Mouse (Mus musculus) ovary, adult 18-20 months (tissue): Measurements from ENCODE around the gene Cpsf2.
"Not testable (repeated sequence)": the region's sequence is repeated elsewhere in the genome, so short reads cannot be mapped to it uniquely, and the experiment has no call there.

Source experiments
- DNase-seq: peaks from one replicate; pipeline ENCODE4 v3.0.0; 2022; ENCODE audit warnings: low spot score, mixed read lengths

Cpsf2 gene

DNA sequence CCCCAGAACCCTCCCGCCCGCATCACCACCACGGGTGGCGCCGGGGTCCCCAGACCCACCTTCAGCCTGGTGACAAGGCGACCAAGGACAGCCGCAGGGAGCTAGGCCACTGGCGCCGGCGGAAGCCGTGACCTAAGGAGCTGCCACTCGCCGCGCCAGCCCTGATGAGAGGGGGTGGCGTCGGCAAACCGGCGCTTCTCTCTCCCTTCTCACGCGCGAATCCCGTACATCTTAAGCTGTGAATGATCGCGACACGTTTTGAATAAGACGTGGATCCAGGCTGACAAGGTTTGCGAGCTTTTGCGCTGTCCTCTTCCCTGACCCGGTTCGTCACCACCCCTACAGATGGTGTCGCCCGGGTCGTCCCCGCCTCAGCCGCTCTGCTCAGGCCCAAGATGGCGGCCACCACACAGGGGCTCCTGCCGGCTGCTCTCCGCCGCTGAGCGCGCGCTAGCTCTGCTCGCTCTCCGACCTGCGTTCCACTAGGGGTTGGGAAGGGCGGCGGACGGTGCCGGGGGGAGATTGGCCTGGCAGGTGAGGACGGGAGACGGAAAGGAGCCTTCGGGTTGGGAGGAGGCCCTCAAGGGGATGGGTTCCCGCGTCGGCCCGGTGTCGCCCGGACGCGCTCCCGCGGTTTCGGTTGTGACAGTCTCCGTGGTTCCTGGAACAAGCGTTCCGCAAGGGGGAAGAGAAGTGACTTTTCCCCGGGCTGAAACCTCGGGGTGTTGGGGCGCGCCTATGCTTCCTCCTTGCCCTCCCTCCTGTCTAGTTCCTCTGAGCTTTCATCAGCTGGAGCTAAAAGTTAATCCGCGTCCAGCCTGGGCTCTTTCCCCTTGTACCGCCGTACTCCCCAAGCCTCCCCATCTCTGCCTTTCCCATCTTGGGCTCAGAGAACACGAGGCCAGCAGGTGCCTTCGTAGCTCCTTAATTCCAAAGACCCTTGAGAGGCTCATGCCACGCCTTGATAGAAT is at the start of gene Cpsf2:
Gene Cpsf2, plus strand, starts transcription at position 388 of the 971 bp plus-strand sequence.
- peak; percentile 57 for DNase-seq

DNA sequence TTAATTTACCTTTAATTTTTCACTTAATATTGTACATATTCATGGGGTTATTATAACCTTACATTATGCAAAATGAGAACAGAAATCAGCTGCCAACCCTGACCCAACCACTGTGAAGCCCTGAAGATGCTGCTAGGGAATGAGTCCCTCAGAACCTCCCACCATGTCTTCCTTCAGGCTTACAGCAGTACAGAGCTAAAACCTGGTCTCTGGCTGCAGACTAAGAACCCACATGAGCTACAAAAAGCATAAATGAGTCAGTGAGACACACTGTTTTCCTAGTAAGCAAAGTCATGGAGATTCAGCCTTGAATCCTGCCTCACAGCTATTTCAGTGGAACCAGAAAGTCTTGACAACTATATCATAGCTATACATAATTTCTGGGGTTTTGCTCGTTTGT is 47.4 kb upstream of the Cpsf2 start:
- DNase-seq: no peak

DNA sequence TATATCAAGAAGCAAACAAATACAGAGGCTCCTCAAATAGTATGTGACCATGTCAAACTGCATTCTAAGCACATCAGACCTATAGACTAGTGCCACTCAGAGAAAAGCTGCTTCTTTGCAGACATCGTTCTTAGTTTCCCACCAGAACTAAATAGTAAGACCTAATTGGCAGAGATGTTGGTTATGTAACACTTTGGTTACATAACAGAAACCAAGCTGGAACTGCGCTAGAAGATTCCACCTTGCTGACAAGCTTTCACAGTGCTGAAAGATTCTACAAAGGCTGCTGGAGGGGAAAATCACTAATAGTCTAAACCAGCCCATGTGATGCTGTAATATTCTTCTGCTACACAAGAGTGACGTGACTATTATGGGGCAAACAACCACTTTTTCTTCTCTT is 40.6 kb upstream of the Cpsf2 start:
- DNase-seq: no peak

DNA sequence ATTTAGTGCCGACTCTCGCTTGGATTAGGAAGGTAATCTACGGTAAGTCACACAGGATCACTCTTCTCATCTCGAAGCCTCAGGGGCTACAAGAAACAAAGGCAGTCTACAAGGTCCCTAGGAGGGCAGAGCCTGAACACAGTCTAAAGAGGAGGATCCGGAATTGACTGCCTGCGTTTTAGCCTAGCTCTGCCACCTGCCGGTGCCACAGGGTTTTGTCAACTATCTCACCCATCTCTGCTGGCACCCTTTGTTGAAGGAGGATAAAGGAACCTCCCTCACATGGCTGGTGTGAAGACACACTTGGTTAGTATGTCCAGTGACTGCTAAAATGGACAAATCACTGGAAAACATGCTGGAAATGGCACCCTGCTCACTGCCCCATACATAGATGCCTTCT is 38.2 kb upstream of the Cpsf2 start:
- no peak for DNase-seq

DNA sequence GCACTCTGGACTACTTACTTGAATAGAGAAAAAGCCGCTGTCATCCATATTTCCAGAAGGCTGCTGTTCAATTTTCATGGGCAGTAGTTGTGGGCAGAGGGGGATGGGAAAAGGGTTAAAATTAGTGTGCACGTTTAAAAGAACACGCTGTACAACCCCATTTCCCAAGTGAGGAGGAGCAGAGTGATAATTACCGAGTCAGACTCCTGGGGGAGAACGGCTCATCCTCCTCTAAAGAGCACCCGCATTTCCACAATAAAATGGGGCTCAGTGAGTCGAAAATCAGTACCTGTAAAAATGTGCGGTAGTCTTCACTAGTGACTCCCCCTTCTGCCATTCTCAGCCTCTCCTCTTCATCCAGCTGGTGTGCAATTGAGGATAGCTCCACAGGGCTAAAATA is 27.8 kb upstream of the Cpsf2 start:
- DNase-seq: no peak

DNA sequence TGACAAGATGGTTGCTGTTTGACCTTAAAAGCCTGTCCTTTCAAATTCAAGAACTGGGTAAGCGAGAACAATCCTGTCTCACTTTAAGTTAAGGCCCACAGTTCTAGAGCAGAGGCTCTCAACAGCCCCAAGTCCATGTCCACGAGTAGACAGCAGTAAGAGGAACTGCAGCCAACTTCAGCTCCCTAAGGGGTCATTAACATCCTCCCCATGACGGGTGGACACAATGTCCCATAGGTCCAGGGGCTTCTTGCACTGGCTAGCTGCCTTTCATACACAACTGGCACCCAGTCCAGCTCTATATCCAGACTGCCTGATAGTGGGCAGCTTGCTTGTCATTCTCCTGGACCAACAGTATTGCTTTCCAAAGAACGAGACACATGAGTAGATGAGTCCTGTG is 27.0 kb upstream of the Cpsf2 start:
- no peak for DNase-seq

DNA sequence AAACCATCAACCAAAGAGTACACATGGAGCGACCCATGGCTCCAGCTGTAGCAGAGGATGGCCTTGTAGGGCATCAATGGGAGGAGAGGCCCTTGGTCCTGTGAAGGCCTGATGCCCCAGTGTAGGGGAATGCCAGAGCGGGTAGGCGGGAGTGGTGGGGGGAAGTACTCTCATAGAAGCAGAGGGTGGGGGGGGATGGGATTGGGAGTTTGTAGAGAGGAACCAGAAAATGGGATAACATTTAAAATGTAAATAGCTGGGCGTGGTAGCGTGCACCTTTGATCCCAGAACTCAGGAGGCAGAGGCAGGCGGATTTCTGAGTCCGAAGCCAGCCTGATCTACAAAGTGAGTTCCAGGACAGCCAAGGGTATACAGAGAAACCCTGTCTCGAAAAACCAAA is 20.0 kb upstream of the Cpsf2 start:
- not testable (repeated sequence) for DNase-seq

DNA sequence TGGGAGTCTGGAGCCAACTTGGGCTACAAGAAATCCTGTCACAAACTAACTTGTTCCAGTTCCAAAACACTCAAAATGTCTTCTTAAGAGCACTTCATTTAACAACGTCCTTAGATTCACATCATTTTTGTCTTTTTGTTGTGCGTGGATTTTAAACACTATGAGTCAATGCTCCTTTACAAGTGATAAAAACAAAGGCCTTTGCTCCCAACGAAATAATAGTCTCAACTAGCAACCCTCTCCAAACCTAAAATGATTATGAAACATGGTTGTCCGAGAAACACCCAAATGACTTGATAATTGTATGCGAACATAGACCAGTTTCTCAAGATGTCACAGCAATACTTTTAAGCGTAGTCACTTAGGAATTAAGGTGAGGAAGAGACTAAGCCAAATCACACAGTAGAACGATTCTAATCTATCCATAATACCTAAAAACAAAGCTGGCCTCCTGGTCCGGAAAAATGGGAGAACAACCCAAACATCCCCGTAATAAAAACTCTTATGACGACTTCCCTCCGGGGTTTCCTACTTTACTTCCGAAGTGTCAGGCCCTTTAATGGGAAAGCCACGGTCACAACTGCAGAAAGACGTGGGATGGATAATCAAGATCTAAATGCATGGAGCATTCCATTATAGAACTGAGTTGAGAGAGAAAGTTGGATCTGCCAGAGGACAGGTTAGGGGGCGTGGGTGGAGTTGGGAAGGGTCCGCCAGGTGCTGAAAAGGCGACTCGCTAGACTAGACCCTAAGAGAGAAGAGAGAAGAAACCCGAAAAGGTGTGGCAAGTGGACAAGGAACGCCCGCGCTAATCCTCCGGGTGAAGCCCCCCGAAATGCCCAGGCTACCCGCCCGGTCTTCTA is 18.5 kb upstream of the Cpsf2 start:
- DNase-seq: no peak

DNA sequence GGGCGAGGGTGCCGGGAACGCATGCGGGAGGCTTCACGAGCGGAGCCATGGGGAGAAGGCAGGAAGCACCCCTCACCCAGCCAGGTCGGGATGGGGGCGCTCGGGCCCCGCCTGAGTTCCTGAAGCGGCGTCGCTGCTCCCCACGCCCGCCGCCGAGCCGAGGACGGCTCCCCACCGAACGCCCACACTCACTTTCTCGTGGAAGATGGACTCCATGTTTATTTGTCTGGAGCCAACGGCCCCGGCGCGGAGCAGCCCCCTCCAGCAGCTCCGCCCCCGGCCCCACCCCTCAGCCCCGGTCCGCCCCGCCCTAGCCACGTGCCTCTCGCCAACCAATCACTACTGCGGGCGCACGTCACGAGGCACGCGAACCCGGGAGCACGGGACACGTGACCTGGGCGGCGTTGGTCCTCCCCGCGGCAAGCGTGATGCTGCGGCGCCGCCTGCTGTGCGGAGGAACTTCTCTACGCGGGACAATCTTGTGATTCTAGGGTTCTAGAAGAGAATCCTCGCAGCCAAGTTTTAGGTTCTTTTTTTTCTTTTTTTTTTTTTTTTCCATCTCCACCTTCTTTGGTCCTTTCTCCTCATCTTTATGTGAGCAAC is 17.7 kb upstream of the Cpsf2 start, which contains the start of gene Atxn3:
Gene Atxn3, minus strand, starts transcription at position 305 of the 603 bp plus-strand sequence.
- DNase-seq: peak; percentile 95

DNA sequence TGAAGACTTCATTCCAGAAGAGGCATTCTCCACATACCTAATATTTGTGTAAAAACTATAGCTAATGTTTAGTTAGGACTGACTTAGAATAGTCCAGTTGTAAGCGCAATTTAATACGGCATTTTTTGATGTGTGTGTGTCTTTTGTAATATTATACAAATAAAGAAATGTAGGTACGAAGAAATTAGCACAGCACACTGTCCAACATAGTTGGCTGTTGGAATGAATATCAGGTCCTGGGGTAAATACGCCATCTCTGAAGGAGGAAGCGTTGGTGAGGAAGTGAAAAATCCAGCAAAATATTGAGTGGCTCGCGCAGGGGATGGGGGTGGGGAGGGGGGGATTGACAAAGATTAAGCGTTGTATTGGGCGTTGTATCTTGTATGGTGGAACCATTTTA is 17.2 kb upstream of the Cpsf2 start:
- DNase-seq: no peak

DNA sequence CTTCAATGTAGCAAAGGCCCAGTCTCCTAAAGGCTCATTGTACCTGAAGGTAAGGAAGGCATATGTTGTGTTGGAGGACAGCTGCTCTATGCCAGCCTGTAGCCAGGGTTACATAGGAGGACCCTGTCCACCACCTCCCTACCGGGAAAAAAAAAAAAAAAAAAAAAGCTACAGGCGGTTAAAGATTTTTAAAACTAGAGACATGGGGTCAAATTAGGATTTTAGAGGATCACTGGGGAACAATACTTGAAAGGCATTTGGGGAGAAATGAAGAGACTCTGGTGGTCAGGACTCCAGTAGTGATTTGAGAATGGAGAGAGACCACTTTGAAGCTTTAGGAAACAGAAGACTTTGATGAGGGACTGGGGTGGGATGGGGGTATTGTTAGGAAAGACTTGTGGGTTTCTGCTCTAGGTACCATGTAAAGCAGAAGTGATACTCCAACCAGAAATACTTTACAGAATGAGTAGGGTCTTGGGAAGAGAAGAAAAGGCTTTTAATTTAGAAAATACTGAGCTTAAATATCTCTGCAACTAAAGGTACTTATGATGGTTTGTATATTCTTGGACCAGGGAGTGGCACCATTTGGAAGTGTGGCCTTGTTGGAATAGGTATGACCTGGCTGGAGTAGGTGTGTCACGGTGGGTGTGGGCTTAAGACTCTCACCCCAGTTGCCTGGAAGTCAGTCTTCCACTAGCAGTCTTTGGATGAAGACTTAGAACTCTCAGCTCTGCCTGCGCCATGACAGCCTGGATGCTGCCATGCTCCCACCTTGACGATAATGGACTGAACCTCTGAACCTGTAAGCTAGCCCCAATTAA is 16.6 kb upstream of the Cpsf2 start:
- not testable (repeated sequence) for DNase-seq

DNA sequence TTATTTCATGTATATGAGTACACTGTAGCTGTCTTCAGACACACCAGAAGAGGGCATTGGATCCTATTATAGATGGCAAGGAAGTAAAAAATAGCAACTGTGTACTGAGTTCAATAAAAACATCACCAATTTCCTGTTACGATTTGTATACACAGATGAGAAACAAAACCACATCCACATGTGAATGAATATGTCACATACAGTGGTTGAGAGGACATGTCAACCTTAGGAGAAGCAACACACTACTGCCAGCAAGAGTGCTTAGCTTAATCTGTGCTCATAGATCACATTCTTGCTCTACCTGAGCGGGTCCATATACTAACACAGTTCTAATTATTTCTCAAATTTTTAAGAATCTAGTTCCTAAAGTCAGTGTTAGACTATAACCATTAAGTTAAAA is 4.5 kb upstream of the Cpsf2 start:
- DNase-seq: no peak

DNA sequence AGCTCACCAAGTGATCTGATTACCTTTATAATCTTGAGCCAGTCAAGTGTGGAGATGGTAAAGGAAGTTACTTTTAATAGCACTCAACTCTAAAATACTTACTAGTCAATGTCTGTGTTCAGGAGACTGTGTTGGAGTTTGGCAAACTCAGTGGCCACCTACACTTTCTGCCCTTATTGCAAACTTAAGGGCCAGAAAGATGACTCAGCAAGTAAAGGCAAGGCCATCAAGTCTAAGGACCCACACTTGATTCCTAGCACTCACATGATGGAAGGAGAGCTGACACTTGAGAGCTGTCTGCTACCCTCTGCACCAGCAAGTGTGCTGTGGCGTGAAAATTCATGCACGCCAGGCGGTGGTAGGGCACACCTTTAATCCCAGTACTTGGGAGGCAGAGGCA is 3.6 kb upstream of the Cpsf2 start:
- no peak for DNase-seq

DNA sequence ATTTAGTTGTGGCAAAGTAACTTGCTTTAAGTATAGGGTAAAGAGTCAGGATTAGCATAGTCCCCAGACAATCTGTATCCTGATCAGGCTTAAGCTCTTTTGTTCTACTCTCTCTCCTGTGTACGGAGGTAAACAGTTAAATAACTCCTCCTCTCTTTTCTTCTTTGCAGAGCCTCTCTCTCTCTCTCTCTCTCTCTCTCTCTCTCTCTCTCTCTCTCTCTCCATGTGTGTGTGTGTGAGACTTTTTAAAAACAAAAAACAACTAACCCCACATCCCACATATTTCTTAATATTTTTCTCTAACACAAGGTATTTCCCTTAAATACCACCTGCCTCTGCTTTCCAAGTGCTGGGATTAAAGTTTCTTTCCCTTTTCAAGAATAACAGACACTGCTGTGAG is 1.2 kb upstream of the Cpsf2 start:
- DNase-seq: no peak

DNA sequence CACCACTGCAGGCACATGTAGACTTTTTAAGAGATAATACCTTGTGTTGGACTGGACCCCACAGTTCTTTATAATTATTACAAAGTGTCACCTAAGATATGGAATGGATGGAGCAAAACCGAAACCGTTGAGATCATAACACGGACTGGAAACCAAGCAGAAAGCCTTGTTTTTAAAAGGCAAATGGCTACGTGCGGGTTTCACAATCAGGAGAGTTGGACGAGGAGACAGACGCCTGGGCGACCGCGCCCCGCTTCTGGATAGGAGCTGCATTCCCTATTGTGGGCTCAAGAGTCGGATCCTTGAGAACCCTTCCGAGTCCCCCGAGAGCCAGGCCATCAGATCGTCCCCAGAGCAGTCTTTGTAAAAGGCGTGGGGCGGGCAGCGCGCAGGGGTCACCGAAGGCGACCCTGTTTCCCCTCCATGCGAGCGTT is 604 bp upstream of the Cpsf2 start:
- no peak for DNase-seq

DNA sequence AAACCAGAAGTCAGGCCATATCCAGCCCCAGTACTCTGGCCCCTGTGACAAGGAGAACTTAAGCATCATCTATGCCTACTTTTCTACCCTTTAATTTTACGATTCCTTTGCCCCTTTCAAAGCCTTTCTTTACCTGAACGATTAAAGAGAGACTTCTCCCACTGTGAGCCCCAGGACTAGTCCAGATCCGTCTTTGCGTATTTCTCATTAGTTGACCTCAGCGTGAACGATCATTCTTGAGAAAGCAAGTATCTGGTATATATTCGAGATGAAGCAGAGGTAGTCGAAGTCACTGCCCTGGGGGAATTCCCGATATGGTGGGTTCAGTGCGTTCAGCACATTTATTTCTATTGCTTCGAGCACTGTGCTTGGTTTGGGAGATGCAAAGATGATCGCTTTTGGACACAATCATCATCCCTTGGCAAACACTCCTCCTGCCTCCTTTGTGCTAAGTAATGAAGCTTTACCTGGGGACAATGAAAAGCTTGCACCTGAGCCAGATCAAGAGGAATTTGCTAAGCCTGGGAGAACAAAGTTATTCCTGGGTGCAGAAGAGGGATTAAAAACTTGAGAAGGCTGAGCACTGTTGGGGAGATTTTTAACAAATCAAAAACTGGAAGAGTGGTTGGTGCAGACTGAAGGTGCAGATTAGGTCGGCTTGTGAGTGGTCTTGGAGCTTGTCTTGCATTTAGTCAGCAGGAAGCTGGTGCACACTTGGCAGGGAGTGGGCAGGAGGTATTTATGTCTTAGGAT is 1.0 kb downstream of the Cpsf2 start:
- no peak for DNase-seq

DNA sequence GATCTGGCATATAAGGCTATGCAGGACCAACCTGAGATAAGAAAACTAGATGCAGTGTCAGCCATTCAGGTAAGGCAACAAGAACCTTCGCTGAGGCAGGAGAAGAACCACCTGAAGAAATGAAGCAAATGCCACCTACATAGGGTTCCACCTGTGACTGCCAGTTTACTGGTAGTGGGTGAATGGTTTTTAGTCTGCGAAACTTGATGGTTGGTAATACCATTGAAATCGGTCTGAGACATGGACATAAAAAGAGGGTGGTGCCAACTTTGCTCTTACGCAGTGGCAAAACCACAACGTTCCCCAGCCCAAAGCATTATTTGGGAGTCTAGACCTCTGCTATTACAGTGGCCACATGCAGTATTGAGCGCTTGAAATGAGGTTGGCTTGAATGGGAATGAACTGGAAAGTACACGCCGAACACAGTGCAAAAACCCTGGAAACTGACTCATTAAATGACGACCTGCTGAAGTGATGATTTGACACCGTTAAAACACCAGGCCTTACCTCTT is 1.7 kb downstream of the Cpsf2 start:
- DNase-seq: no peak

DNA sequence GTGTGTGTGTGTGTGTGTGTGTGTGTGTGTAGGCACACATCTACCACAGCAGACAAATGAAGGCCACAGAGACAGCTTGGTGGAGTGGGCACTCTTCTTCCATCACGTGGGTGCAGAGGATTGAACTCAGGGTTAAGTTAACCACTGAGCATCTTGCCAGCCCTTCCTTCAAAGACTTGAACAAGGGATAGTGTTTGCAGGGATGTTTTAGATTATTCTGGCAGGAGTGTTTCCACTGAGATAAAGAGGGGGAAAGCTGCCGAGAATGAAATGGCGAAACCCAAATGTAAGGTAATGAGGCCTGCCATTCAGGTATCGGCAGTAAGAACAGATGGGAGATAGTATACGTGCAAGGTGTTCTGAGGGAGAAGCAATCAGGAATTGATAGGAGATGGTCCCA is 2.4 kb downstream of the Cpsf2 start:
- DNase-seq: no peak

DNA sequence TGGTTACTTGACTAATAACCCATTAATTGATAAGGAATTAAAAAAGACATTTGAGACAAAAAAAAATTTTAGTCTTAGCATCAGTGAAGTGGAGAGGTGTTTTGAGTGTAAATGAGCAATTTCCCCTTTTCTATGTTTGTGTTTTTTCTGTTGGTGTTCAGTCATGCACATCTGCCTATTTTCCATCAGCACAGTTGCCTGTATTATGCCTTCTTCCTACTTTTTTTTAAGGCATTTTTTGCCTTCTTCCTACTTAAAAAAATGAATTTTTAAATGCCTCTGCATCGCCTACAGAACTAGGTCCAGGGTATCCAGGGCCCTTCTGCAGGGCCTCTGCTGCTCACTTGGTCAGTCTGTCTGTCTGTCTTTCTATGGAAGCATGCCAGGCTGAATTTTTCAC is 2.8 kb downstream of the Cpsf2 start:
- no peak for DNase-seq

DNA sequence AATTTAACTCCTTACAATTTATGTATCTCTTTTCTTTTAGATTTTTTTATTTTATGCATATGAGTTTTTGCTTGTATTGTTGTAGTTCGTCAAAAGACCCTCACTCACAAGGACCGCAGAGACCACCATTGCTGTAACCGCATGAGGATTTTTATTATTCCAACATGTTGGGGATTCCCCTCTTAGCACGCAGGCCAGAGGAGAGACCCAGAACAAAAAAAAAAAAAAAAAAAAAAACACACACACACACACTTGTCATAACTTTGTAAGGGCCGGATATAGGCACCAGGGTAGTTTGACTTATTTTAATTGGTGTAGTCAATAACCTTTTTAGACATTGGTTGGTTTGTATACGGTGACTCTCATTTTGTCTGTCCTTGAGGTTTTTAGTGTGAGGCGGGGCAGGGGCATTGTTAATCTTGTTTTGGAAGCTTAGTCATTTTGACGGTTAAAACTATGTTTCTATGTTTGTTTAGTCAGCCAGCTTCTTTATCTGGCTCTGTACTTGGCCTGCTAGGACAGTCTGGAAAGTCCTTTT is 3.5 kb downstream of the Cpsf2 start:
- DNase-seq: no peak
